Mouse (Mus musculus) lung, embryonic 16.5 days (tissue): ENCODE measurements around the gene Eid2. TPM values are rescaled to one million over a fixed set of nuclear protein-coding genes. Genes with fewer than 3 reads are reported as not detected.

ENCODE experiments used
- ATAC-seq: fragments of 200-750 bp; cut with Nextera tagmentation; 2 replicates; pipeline ENCODE4 v1.8.0; 2017; ENCODE audit warnings: low read depth, mild to moderate bottlenecking, moderate library complexity
- H3K27ac ChIP-seq: fragments of 300-500 bp; sonication (generic); 2 replicates; pipeline ENCODE4 v1.5.1; 2014; ENCODE audit warnings: mild to moderate bottlenecking, control low read depth, low read length
- H3K27me3 ChIP-seq: fragments of 300-500 bp; sonication (generic); 2 replicates; pipeline ENCODE4 v1.6.1; 2014; ENCODE audit warnings: low read depth, low read length, mixed read lengths; ENCODE audit not compliant: control insufficient read depth, insufficient read depth
- H3K36me3 ChIP-seq: fragments of 300-500 bp; sonication (generic); 2 replicates; pipeline ENCODE4 v1.6.1; 2014; ENCODE audit warnings: low read length; ENCODE audit not compliant: control insufficient read depth, insufficient read depth
- H3K4me1 ChIP-seq: fragments of 300-500 bp; sonication (generic); replicated peaks from 2 replicates; pipeline ENCODE4 v1.6.1; 2014; ENCODE audit warnings: low read length, mixed read lengths; ENCODE audit not compliant: control insufficient read depth, insufficient read depth
- H3K4me2 ChIP-seq: fragments of 300-500 bp; sonication (generic); 2 replicates; pipeline ENCODE4 v1.6.1; 2014; ENCODE audit warnings: low read depth, low read length, control low read depth
- H3K4me3 ChIP-seq: fragments of 300-500 bp; sonication (generic); 2 replicates; pipeline ENCODE4 v1.5.1; 2014; ENCODE audit warnings: mild to moderate bottlenecking, low read length, control low read depth
- H3K9ac ChIP-seq: fragments of 300-500 bp; sonication (generic); 2 replicates; pipeline ENCODE4 v1.6.1; 2014; ENCODE audit warnings: low read length, control low read depth
- H3K9me3 ChIP-seq: fragments of 300-500 bp; sonication (generic); 2 replicates; pipeline ENCODE4 v1.6.1; 2016; ENCODE audit warnings: low read length; ENCODE audit not compliant: control insufficient read depth
- WGBS: fragments of 180-500 bp; shearing (Covaris S2); extraction: QIAGEN DNeasy Blood & Tissue Kit; methylation state at CpG from one replicate; pipeline ENCODE4 v1.1.7; 2014; 5-methylcytosine and 5-hydroxymethylcytosine counted together
- polyA plus RNA-seq: library from polyadenylated mRNA; unstranded; fragments of >200 nt; fragmentation: Nextera tagmentation; extraction: Ambion mirVana; gene quantifications from 2 replicates; pipeline ENCODE4 v1.2.1, GENCODE M21; 2015

Gene Eid2
- polyA plus RNA-seq, 1 experiment from 2014 or later = 1.2 TPM

GRCm38 (mm10) chr7:28278279-28278652 is 10.6 kb downstream of the Eid2 start:
- H3K27ac ChIP-seq = peak overlapping the region; percentile 52; the same call in 1 of the 2 replicates
- H3K36me3 ChIP-seq = no peaks in the 10 kb centered on the region
- no peak for ATAC-seq
- 78% methylated on average over 7 of the region's 7 CpGs for WGBS
- peaks cover 9% of the 10 kb centered on the region for H3K4me1 ChIP-seq
- H3K4me3 ChIP-seq = peak overlapping the region; percentile 80
- peak overlapping the region; percentile 95 for H3K9ac ChIP-seq
- H3K4me2 ChIP-seq = peak overlapping the region; percentile 85
- H3K9me3 ChIP-seq = no peaks in the 10 kb centered on the region
- no peaks in the 10 kb centered on the region for H3K27me3 ChIP-seq

GRCm38 (mm10) chr7:28280630-28281029 is 12.9 kb downstream of the Eid2 start:
- H3K4me3 ChIP-seq = no peak overlapping the region
- no peaks in the 10 kb centered on the region for H3K27me3 ChIP-seq
- no peaks in the 10 kb centered on the region for H3K9me3 ChIP-seq
- H3K27ac ChIP-seq = no peak overlapping the region
- WGBS = 69% methylated on average over 7 of the region's 7 CpGs
- H3K36me3 ChIP-seq = no peaks in the 10 kb centered on the region
- no peak for ATAC-seq
- no peak overlapping the region for H3K9ac ChIP-seq
- peaks cover 9% of the 10 kb centered on the region for H3K4me1 ChIP-seq
- no peak overlapping the region for H3K4me2 ChIP-seq

DNA sequence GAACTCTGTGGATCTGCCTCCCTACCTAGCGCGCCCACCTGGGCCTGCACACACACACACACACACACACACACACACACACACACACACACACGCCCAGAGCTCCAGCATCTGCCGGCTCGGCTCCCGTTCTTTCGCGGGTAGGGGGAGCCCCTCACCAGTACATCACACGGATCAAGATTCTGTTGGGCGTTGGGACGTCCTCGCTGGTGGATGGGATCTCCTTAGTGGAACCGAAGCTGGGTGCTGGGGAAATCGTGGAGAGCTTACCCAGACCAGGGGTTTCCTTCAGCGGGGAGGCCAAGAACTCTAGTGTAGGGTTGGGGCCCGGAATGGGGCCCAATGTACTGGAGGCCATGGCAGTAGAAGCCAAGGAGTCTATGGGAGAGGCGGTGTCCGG is 22.5 kb downstream of the Eid2 start:
- no peak overlapping the region; the same call in 1 of the 2 replicates for H3K9ac ChIP-seq
- peaks cover 9% of the 10 kb centered on the region; the same call in 1 of the 2 replicates for H3K4me1 ChIP-seq
- H3K9me3 ChIP-seq = 0 out of 2 replicates have a peak, but pooled peaks cover 3% of the 10 kb centered on the region
- 1% methylated on average over 16 of the region's 18 CpGs for WGBS
- peak overlapping the region; percentile 51 for H3K4me2 ChIP-seq
- H3K4me3 ChIP-seq = peak overlapping the region; percentile 24
- H3K27ac ChIP-seq = no peak overlapping the region
- no peaks in the 10 kb centered on the region for H3K36me3 ChIP-seq
- H3K27me3 ChIP-seq = peaks cover 68% of the 10 kb centered on the region
- peak; percentile 23; the same call in 1 of the 2 replicates for ATAC-seq

GRCm38 (mm10) chr7:28290638-28291590 is 23.2 kb downstream of the Eid2 start, which contains the start of gene Selenov:
Selenov (minus strand) TSS chr7:28291186.
- no peak within 1 kb of the TSS for H3K27ac ChIP-seq
- H3K9ac ChIP-seq = peak within 1 kb of the TSS; percentile 5; the same call in 1 of the 2 replicates
- H3K4me3 ChIP-seq = peak within 1 kb of the TSS; percentile 24
- ATAC-seq = peak; percentile 57
- 1% methylated on average over 52 of the region's 52 CpGs for WGBS
- H3K4me2 ChIP-seq = peak within 1 kb of the TSS; percentile 51
- H3K27me3 ChIP-seq = peaks cover 72% of the 10 kb centered on the region
- peaks cover 9% of the 10 kb centered on the region; the same call in 1 of the 2 replicates for H3K4me1 ChIP-seq
- H3K9me3 ChIP-seq = 0 out of 2 replicates have a peak, but pooled peaks cover 3% of the 10 kb centered on the region
- no peaks in the 10 kb centered on the region for H3K36me3 ChIP-seq

DNA sequence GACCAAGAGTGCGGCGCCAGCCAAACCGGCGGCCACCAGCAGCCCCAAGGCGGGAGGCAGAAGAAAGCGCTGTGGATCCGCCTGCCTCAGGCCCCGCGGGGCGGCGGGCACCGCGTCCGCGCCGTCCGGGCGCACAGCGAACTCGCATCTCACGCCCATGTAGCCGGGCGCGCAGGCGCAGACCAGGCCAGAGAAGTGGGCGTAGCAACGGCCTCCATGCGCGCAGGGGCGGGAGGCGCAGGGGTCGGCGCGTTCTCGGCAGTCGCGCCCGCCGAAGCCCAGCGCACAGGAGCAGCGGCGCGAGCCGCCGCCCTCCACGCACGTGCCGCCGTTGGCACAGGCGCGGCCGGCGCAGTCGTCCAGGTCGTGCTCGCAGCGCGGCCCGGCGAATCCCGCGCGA is 26.8 kb downstream of the Eid2 start:
- Histone ChIP-seq H3K9ac (peak overlapping the region; percentile 55), H3K9me3 (no peaks in the 10 kb centered on the region), H3K4me3 (peak overlapping the region; percentile 54), H3K4me2 (peak overlapping the region; percentile 74), H3K27ac (no peak overlapping the region), H3K27me3 (peaks cover 68% of the 10 kb centered on the region), H3K4me1 (peaks cover 9% of the 10 kb centered on the region; the same call in 1 of the 2 replicates), H3K36me3 (no peaks in the 10 kb centered on the region)
- peak; percentile 65 for ATAC-seq
- 14% methylated on average over 51 of the region's 63 CpGs for WGBS

DNA sequence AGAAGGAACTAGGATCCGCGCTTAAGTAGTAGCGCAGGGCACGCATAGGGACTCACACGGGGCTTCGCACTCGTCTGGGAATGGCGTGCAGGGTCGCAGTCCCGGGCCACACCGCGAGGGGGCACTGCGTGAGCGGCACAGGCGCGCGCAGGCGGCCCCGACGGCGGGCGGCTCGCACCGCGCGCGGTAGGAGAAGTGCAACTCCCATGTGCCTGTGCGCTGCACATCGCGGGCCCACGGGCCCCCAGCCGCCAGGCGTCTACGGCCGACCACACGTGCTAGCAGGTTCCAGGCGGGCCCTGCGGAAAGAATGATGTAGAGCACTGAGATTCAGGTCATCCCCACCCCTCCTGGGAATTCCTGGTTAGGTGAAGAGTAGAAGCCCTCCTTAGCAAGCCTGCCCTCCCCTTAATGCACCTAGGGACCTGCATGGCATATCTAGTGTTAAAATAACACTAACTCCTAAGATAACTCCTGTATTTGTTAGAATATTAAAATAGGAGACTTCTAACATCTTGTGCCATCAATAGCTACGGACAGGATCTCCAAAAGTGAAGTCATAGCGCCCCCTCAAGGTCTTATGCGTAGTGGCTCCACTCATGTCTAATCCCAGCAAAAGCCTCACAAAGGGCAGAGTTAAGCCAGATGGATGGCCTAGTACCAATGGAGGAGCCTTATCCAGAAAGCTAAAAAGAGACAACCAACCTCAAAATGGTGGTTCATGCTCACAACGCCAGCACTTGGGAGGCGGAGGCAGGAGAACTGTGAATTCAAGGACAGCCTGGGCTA is 31.4 kb downstream of the Eid2 start:
- Histone ChIP-seq H3K27ac (no peak overlapping the region), H3K27me3 (peaks cover 52% of the 10 kb centered on the region), H3K4me1 (peaks cover 9% of the 10 kb centered on the region), H3K4me3 (no peak overlapping the region), H3K4me2 (peak overlapping the region; percentile 19; the same call in 1 of the 2 replicates), H3K9ac (no peak overlapping the region), H3K36me3 (no peaks in the 10 kb centered on the region), H3K9me3 (no peaks in the 10 kb centered on the region)
- ATAC-seq = peak; percentile 39; the same call in 1 of the 2 replicates
- 21% methylated on average over 43 of the region's 43 CpGs for WGBS

GRCm38 (mm10) chr7:28301616-28302433 is 34.1 kb downstream of the Eid2 start, which contains the start of gene Dll3:
Dll3 (minus strand) TSS chr7:28302238.
- H3K9me3 ChIP-seq = no peaks in the 10 kb centered on the region
- peaks cover 36% of the 10 kb centered on the region for H3K27me3 ChIP-seq
- peak; percentile 65; the same call in 1 of the 2 replicates for ATAC-seq
- H3K36me3 ChIP-seq = peaks cover 18% of the 10 kb centered on the region
- H3K9ac ChIP-seq = peak within 1 kb of the TSS; percentile 34; the same call in 1 of the 2 replicates
- H3K4me1 ChIP-seq = peaks cover 5% of the 10 kb centered on the region
- WGBS = 2% methylated on average over 30 of the region's 30 CpGs
- H3K4me2 ChIP-seq = peak within 1 kb of the TSS; percentile 49
- no peak within 1 kb of the TSS for H3K27ac ChIP-seq
- H3K4me3 ChIP-seq = peak within 1 kb of the TSS; percentile 26

GRCm38 (mm10) chr7:28305641-28306040 is 38.0 kb downstream of the Eid2 start:
- H3K9ac ChIP-seq = no peak overlapping the region
- ATAC-seq = no peak
- 90% methylated on average over 10 of the region's 10 CpGs for WGBS
- no peaks in the 10 kb centered on the region for H3K9me3 ChIP-seq
- peaks cover 37% of the 10 kb centered on the region for H3K36me3 ChIP-seq
- no peak overlapping the region for H3K27ac ChIP-seq
- peaks cover 14% of the 10 kb centered on the region for H3K27me3 ChIP-seq
- H3K4me3 ChIP-seq = no peak overlapping the region
- no peak overlapping the region for H3K4me2 ChIP-seq
- peaks cover 7% of the 10 kb centered on the region for H3K4me1 ChIP-seq
